In the genomic region with DNA sequence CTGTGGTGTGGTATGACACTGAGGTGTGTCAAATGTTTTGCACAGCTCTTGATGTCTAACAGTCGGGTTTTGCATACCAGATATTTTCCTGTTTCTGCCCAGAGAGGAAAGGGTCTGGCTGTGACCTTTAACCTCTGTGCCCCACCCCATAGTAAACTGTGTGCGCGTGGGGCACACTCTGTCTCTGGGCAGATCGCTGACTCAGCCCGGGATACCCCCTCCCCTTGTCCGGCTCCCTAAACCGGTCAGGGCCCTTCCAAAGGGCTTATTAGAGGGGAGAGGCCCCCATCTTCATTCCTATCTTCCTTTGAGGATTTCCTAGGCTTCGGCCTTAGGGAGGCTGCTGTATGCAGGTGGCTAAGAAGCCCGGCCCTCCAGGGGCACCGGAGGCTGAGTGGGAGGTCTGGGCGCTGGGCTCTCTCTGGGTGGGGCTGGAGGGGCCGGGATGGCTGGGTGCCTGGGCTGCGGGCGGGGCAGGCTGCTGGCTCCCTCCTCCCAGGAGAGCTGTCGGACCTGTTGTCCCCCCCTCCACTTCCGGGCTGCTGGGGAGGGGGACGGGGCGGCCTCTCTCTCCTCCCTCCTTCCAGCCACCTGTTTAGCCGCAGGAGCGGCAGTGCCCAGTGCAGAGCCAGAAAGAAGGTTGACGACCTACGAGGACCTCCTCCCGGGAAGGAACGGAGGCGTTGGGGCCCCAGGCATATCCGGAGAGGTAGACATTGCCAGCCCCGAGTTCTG, we compare ENCODE assay signal across 8 mouse cellular contexts. TPM values are rescaled to one million over a fixed set of nuclear protein-coding genes. Genes with fewer than 3 reads are reported as not detected.
DNase-seq lines count a peak whose midpoint lies in the region; ATAC-seq lines count a peak whose summit lies in the region.

Gene Phldb3 (plus strand): TSS at position 620 of the 735 bp plus-strand sequence.

- H3K4me3 ChIP-seq in forebrain, embryonic 14.5 days (ENCODE audit: low read depth, low read length): peak within 1 kb of the TSS; percentile 29

- H3K36me3 ChIP-seq in forebrain, embryonic 14.5 days (ENCODE audit: control insufficient read depth, insufficient read depth, low read length): no peaks in the 10 kb centered on the region

- H3K4me1 ChIP-seq in forebrain, embryonic 14.5 days (ENCODE audit: control insufficient read depth, insufficient read depth, low read length): peaks cover 10% of the 10 kb centered on the region; the same call in 1 of the 2 replicates

- intact Hi-C loops in left cerebral cortex, postnatal 10 days (cut with DNase I): no loop called here

- H3K27ac ChIP-seq in forebrain, embryonic 14.5 days (ENCODE audit: low read depth, low read length): no peak within 1 kb of the TSS

- ATAC-seq in forebrain, embryonic 14.5 days: peak; percentile 11; the same call in 1 of the 2 replicates

- peaks cover 39% of the 10 kb centered on the region for H3K27me3 ChIP-seq in forebrain, embryonic 14.5 days (replicated peaks; ENCODE audit: control insufficient read depth, insufficient read depth, low read length)

- H3K4me2 ChIP-seq in forebrain, embryonic 14.5 days (ENCODE audit: low read length): peak within 1 kb of the TSS; percentile 48

- WGBS in forebrain, embryonic 14.5 days: 3% methylated on average over 24 of the region's 27 CpGs

- DNase-seq in ovary, adult 18-20 months (ENCODE audit: low spot score): peak; percentile 23
- no peak for DNase-seq in ovary, postnatal 10 days (ENCODE audit: low spot score)
- DNase-seq in forebrain, embryonic 14.5 days (ENCODE audit: low spot score): no peak
- DNase-seq in kidney, postnatal 10 days: peak; percentile 61
- peak; percentile 48 to 74 for DNase-seq in lung, postnatal 4 days
- peak; percentile 47 to 79 for DNase-seq in spleen, postnatal 4 days (ENCODE audit: low spot score in 2 of 2)
- no peak for DNase-seq in left cerebral cortex, postnatal 10 days (ENCODE audit: extremely low spot score in 1 of 2, low spot score in 2 of 2)
- DNase-seq in cerebellum, adult 18-20 months: no peak

- H3K9ac ChIP-seq in forebrain, embryonic 14.5 days (ENCODE audit: low read length): peak within 1 kb of the TSS; percentile 35; the same call in 1 of the 2 replicates

- no peaks in the 10 kb centered on the region for H3K9me3 ChIP-seq in forebrain, embryonic 14.5 days (replicated peaks; ENCODE audit: control insufficient read depth, low read length)

RNA-seq across cellular contexts. Expression of gene Phldb3, which starts in this region (rescaled TPM):
- not detected in 2 replicates for polyA plus RNA-seq in forebrain, embryonic 14.5 days (2014; fragmentation: Nextera tagmentation; extraction: Ambion mirVana)
- under 1 TPM; 0.41 to 0.54 TPM for total RNA-seq in left cerebral cortex, postnatal 10 days (2021)

Comparison
In these comparisons a context has a peak if more than half of its experiments do, and no peak if none do; other contexts are left out.
1. DNase-seq: peak in ovary, adult 18-20 months (single experiment), kidney, postnatal 10 days (single experiment), lung, postnatal 4 days (2 of 2) and spleen, postnatal 4 days (2 of 2); none in ovary, postnatal 10 days (single experiment), forebrain, embryonic 14.5 days (single experiment), left cerebral cortex, postnatal 10 days (0 of 2) and cerebellum, adult 18-20 months (0 of 2).
2. Peak in ATAC-seq, H3K4me3 ChIP-seq, H3K9ac ChIP-seq and H3K4me2 ChIP-seq in forebrain, embryonic 14.5 days; RNA of the gene not detected or under 1 TPM.